Mouse (Mus musculus) bone marrow macrophage, adult 2 months (primary cell): ENCODE results near the gene Chil4. TPM values are rescaled to one million over a fixed set of nuclear protein-coding genes. Genes with fewer than 3 reads are reported as not detected.
"Not testable (repeated sequence)": the region's sequence is repeated elsewhere in the genome, so short reads cannot be mapped to it uniquely, and the experiment has no call there.

Experiments
- H3K27ac ChIP-seq: 2 replicates; pipeline ENCODE4 v1.5.1; 2012; ENCODE audit warnings: low read depth, low read length; ENCODE audit not compliant: insufficient read depth
- H3K4me1 ChIP-seq: 2 replicates; pipeline ENCODE4 v1.6.1; 2012; ENCODE audit warnings: low read length; ENCODE audit not compliant: control insufficient read depth, insufficient read depth
- H3K4me3 ChIP-seq: 2 replicates; pipeline ENCODE4 v1.5.1; 2012; ENCODE audit warnings: mild to moderate bottlenecking, low read length, moderate library complexity; ENCODE audit not compliant: insufficient read depth
- CTCF ChIP-seq: IDR thresholded peaks from 2 replicates; pipeline ENCODE4 v1.5.1; 2012; ENCODE audit warnings: low read depth, mild to moderate bottlenecking, low read length, moderate library complexity
- POLR2A ChIP-seq: IDR thresholded peaks from 2 replicates; pipeline ENCODE4 v1.6.1; 2012; ENCODE audit warnings: mild to moderate bottlenecking, low read depth, low read length, borderline replicate concordance
- polyA plus RNA-seq: library from polyadenylated mRNA; stranded (reverse); fragments of >200 nt; gene quantifications from 2 replicates; pipeline ENCODE4 v1.2.4, GENCODE M21; 2012; ENCODE audit not compliant: missing spikeins, insufficient read depth, insufficient read length

Chil4 gene
- polyA plus RNA-seq, 1 experiment, result not detected

DNA sequence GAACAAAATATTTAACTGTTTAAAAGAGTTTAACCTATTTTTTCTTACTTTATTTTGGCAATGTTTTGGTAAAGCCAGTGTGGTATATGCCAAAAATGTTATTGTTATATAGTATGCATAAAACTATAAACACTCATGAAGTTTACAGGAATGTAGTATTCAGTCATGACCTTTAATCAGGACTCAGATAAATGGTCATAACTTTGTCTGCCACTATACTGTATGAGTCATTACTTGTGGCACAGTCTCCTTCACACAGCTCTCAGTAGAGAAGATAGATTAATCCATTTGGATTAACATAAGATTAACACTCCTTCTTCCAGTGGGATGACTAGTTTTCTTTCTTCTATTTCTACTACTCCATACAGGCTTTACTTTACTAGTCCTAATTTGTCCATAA lies 23.0 kb downstream of the Chil4 start:
- no peak overlapping the region for H3K4me3 ChIP-seq
- no peaks in the 10 kb centered on the region for H3K4me1 ChIP-seq
- H3K27ac ChIP-seq, result no peak overlapping the region
- no peak for TF ChIP-seq CTCF
- no peak for TF ChIP-seq POLR2A

DNA sequence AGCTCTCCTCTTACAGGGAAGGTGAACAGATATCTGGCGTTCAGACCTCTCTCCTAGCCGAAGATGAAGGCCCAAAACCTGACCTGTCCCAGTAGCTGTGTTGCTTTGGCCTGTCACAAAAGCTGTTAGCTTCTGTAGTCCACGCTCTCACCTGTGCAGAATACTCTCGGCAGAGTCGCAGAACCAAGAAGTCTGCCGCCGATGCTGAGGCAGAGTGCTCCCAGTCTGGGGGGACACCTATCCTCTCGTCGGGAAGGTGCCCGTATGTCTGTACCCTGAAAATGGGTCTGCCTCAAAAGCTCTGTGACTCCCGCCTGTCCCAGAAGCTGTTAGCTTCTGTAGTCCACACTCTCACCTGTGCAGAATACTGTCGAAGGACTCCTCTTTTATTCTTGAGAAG lies 23.8 kb downstream of the Chil4 start:
- no peak overlapping the region for H3K27ac ChIP-seq
- TF ChIP-seq POLR2A, result no peak
- no peak for TF ChIP-seq CTCF
- no peaks in the 10 kb centered on the region for H3K4me1 ChIP-seq
- no peak overlapping the region for H3K4me3 ChIP-seq

DNA sequence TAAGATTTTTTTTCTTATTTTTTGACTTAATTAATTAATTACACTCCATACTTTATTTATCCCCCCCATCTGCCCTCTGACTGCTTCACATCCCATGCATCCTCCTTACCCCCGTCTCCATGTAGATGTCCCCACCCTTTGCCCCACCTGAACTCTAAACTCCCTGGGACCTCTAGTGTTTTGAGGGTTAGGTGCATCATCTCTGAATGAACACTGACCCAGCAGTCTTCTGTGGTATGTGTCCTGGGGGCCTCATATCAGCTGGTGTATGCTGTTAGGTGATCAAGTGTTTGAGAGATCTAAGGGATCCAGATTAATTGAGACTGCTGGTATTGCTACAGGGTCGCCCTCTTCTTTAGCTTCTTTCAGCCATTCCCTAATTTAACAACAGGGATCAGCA lies 31.3 kb downstream of the Chil4 start:
- Histone ChIP-seq H3K4me1 (no peaks in the 10 kb centered on the region), H3K27ac (no peak overlapping the region), H3K4me3 (no peak overlapping the region)
- TF ChIP-seq POLR2A (no peak), CTCF (no peak)

DNA sequence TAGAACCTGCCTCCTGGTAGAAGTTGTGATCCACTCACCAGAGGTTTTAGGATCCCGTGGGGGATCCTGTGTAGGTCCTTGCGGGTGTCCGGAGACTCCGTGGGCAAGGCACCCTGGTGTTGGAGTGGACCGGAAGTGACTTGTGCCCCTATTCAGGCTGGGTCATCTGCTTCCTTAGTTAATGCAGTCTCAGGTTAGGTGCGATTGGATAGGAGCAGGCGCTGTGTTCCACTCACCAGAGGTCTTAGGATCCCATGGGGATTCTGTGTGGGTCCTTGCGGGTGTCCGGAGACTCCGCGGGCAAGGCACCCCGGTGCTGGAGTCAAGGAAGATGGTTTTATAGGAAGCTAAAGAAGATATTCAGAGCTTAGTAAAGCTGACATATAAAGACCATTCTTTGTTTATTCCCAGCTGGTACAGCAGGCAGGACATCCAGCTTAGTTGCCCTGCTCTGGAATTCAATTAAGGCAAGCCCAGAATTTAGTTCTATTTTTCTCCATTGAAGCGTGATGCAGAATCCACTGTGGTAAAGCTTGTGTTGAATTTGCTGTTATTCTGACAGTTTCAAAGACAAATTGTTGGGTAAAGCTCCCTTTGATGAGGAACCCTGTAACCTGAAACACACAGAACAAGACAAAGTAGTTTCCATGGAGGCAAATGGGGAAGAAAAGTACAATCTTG lies 41.7 kb downstream of the Chil4 start:
- no peak overlapping the region for H3K27ac ChIP-seq
- no peak overlapping the region for H3K4me3 ChIP-seq
- TF ChIP-seq CTCF (no peak), POLR2A (no peak)
- no peaks in the 10 kb centered on the region for H3K4me1 ChIP-seq

DNA sequence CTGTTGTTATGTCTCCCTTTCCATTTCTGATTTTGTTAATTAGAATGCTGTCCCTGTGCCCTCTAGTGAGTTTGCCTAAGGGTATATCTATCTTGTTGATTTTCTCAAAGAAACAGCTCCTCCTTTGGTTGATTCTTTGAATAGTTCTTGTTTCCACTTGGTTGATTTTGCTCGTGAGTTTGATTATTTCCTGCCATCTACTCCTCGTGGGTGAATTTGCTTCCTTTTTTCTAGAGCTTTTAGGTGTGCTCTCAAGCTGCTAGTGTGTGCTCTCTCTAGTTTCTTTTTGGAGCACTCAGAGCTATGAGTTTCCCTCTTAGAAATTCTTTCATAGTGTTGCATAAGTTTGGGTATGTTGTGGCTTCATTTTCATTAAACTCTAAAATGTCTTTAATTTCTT lies 44.3 kb downstream of the Chil4 start:
- not testable (repeated sequence) for H3K4me1 ChIP-seq, H3K4me3 ChIP-seq, H3K27ac ChIP-seq

DNA sequence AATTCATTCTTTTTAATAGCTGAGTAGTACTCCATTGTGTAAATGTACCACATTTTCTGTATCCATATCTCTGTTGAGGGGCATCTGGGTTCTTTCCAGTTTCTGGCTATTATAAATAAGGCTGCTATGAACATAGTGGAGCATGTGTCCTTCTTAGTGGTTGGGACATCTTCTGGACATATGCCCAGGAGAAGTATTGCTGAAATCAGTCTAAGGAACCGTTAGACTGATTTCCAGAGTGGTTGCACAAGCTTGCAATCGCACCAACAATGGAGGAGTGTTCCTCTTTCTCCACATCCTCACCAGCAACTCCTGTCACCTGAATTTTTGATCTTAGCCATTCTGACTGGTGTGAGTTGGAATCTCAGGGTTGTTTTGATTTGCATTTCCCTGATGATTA lies 46.8 kb downstream of the Chil4 start:
- not testable (repeated sequence) for H3K4me1 ChIP-seq, H3K27ac ChIP-seq, H3K4me3 ChIP-seq

DNA sequence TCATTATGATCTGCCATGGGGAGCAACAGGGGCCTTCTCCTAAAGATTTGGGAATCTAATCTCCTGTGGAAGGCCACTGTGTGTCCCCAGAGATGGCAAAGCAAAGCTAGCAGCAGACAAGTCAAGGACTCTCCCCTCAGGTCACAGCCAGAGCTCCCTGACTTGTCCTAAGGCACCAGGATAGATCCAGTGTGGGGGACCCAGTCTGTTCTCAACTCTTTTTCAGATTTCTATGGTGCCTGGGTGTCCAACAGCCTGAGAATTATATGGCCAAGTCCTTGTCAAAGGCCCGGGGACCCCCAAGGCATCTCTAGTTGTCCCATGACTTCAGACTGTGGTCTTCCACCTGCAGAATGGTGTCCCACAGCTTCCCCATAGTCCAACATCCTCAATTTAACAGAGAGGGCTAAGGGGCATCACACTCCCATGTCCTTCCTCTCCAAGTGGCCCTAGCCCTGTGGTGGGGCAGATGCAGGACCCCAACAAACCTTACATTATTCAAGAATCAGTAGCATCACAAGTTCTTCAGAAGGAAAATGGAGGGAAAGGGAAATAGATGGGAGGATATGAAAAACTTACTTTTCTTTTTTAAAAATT lies 48.1 kb downstream of the Chil4 start:
- Histone ChIP-seq H3K27ac (no peak overlapping the region), H3K4me3 (no peak overlapping the region), H3K4me1 (no peaks in the 10 kb centered on the region)
- TF ChIP-seq CTCF (no peak), POLR2A (no peak)

DNA sequence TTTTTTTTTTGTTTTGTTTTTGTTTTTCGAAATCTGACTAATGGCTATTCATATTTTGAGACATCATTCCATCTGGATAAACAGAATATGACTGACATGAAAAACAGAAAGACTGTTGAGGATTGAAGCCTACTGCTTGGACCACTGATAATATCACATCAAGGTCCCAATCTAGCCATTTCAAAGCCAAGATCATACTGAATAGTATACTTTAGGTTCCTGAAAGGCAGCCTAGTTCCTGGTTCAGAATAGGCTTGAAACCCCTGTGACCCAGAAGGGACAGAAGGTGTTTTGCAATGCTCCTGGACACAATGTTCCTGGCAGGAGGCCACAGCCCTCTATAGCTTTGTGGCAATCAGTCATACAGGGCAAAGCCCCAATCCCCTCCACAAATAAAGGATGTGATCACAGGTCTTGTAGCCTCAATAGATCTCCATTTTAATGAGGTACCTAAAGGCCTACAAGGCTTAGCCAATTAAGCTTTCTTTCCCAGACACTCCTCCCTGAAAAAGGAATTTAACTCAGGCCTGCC lies 48.7 kb downstream of the Chil4 start:
- Histone ChIP-seq H3K27ac (no peak overlapping the region), H3K4me3 (no peak overlapping the region)
- TF ChIP-seq CTCF (no peak), POLR2A (no peak)

DNA sequence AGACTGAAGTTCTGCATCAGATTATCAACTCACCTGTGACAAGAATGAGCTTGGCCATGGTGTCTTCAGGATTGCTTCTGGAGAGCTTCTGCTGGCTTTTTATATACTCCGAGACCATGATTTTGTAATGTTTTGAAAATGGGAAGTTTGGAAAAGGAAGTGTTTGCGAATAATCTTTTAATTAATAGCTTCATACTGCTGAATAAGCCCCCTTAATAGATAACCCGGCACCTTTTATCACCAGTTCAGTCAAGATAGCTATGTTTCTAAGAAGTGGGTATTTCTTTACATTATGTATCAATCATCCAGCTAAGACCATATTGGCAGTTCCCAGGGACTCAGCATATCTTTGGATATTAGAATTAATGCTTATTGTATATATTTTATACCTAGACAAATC lies 51.8 kb downstream of the Chil4 start, which contains the start of gene Chil3:
Gene Chil3, minus strand, starts transcription at position 101 of the 400 bp plus-strand sequence.
- no peaks in the 10 kb centered on the region for H3K4me1 ChIP-seq
- H3K4me3 ChIP-seq, result no peak within 1 kb of the TSS
- TF ChIP-seq POLR2A (no peak), CTCF (no peak)
- no peak within 1 kb of the TSS for H3K27ac ChIP-seq

More for the DNA sequence above, 48.7 kb downstream of the Chil4 start:
- no peaks in the 10 kb centered on the region for H3K4me1 ChIP-seq

DNA sequence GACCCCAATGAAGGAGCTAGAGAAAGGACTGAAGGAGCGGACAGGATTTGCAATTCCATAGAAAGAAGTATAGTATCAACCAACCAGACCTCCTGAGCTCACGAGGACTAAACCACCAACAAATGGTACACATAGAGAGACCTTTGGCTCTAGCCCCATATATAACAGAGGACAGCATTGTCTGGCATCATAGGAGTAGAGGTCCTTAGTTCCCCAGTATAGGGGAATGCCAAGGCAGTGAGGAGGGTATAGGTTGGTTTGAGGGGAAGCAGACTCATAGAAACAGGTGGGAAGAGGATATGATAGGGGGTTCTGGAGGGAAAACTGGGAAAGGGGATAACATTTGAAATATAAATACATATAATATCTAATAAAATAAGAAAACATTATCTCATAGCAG lies 64.9 kb downstream of the Chil4 start:
- TF ChIP-seq POLR2A, result no peak
- TF ChIP-seq CTCF, result no peak
- H3K27ac ChIP-seq, result no peak overlapping the region
- H3K4me3 ChIP-seq, result no peak overlapping the region
- H3K4me1 ChIP-seq, result no peaks in the 10 kb centered on the region

Other genes starting within 250 kb of the Chil4 start
- gene Ovgp1, start 245.8 kb downstream of the Chil4 start, polyA plus RNA-seq, result 1.8 TPM in 2 replicates
- gene Pifo, start 204.9 kb downstream of the Chil4 start, polyA plus RNA-seq, result not detected in 2 replicates
- gene Chil5, start 186.7 kb downstream of the Chil4 start, polyA plus RNA-seq, result not detected in 2 replicates
- not detected in 2 replicates for gene Chia1, start 106.3 kb downstream of the Chil4 start, polyA plus RNA-seq
- gene Chil3, start 51.9 kb downstream of the Chil4 start, polyA plus RNA-seq, result 2.8 and 2.9 TPM in 2 replicates
- gene Chil6, start 186.7 kb upstream of the Chil4 start, polyA plus RNA-seq, result not detected in 2 replicates